Mouse (Mus musculus): ENCODE measurements around the gene Senp8. TPM values are rescaled to one million over a fixed set of nuclear protein-coding genes. Genes with fewer than 3 reads are reported as not detected.

Senp8 gene
- polyA plus RNA-seq, 1 experiment from 2014 or later, result 10.2 TPM

GRCm38 (mm10) chr9:59695451-59695813 is 55.1 kb downstream of the Senp8 start:
- H3K4me2 ChIP-seq (ENCODE audit: low read length), result no peak overlapping the region
- H3K27ac ChIP-seq (ENCODE audit: low read length), result no peak overlapping the region
- 55% methylated on average over 3 of the region's 3 CpGs for WGBS
- no peaks in the 10 kb centered on the region for H3K27me3 ChIP-seq (replicated peaks; ENCODE audit: control insufficient read depth, insufficient read depth, low read length)
- H3K9me3 ChIP-seq (ENCODE audit: control insufficient read depth, low read length), result no peaks in the 10 kb centered on the region
- H3K9ac ChIP-seq (replicated peaks; ENCODE audit: low read depth, low read length), result no peak overlapping the region
- H3K4me1 ChIP-seq (replicated peaks; ENCODE audit: control insufficient read depth, insufficient read depth, low read length), result peaks cover 15% of the 10 kb centered on the region
- no peak for ATAC-seq
- H3K36me3 ChIP-seq (ENCODE audit: control insufficient read depth, insufficient read depth), result no peaks in the 10 kb centered on the region
- H3K4me3 ChIP-seq (replicated peaks; ENCODE audit: low read length), result no peak overlapping the region

- no peak for ATAC-seq
- peaks cover 15% of the 10 kb centered on the region for H3K4me1 ChIP-seq (replicated peaks; ENCODE audit: control insufficient read depth, insufficient read depth, low read length)
- WGBS, result 66% methylated on average over 16 of the region's 16 CpGs
- no peaks in the 10 kb centered on the region for H3K27me3 ChIP-seq (replicated peaks; ENCODE audit: control insufficient read depth, insufficient read depth, low read length)
- no peaks in the 10 kb centered on the region for H3K36me3 ChIP-seq (ENCODE audit: control insufficient read depth, insufficient read depth)
- no peak overlapping the region for H3K4me2 ChIP-seq (ENCODE audit: low read length)
- no peak overlapping the region for H3K4me3 ChIP-seq (replicated peaks; ENCODE audit: low read length)
- H3K9me3 ChIP-seq (ENCODE audit: control insufficient read depth, low read length), result no peaks in the 10 kb centered on the region
- H3K9ac ChIP-seq (replicated peaks; ENCODE audit: low read depth, low read length), result no peak overlapping the region
- no peak overlapping the region for H3K27ac ChIP-seq (ENCODE audit: low read length)
Measured at GRCm38 (mm10) chr9:59694571-59695450, 55.7 kb downstream of the Senp8 start.

- Histone ChIP-seq H3K27ac (ENCODE audit: low read length) (peak overlapping the region; percentile 68), H3K4me2 (ENCODE audit: low read length) (peak overlapping the region; percentile 60), H3K9ac (replicated peaks; ENCODE audit: low read depth, low read length) (peak overlapping the region; percentile 47), H3K4me3 (replicated peaks; ENCODE audit: low read length) (peak overlapping the region; percentile 38), H3K4me1 (replicated peaks; ENCODE audit: control insufficient read depth, insufficient read depth, low read length) (peaks cover 15% of the 10 kb centered on the region), H3K27me3 (replicated peaks; ENCODE audit: control insufficient read depth, insufficient read depth, low read length) (no peaks in the 10 kb centered on the region), H3K9me3 (ENCODE audit: control insufficient read depth, low read length) (no peaks in the 10 kb centered on the region), H3K36me3 (ENCODE audit: control insufficient read depth, insufficient read depth) (no peaks in the 10 kb centered on the region)
- ATAC-seq, result peak; percentile 72
- 21% methylated on average over 9 of the region's 9 CpGs for WGBS
Measured at GRCm38 (mm10) chr9:59692145-59692544, 58.4 kb downstream of the Senp8 start.

GRCm38 (mm10) chr9:59691635-59692094 is 58.8 kb downstream of the Senp8 start:
- Histone ChIP-seq H3K27me3 (replicated peaks; ENCODE audit: control insufficient read depth, insufficient read depth, low read length) (no peaks in the 10 kb centered on the region), H3K27ac (ENCODE audit: low read length) (peak overlapping the region; percentile 68), H3K4me1 (replicated peaks; ENCODE audit: control insufficient read depth, insufficient read depth, low read length) (peaks cover 15% of the 10 kb centered on the region), H3K9ac (replicated peaks; ENCODE audit: low read depth, low read length) (peak overlapping the region; percentile 47), H3K4me3 (replicated peaks; ENCODE audit: low read length) (peak overlapping the region; percentile 38), H3K36me3 (ENCODE audit: control insufficient read depth, insufficient read depth) (no peaks in the 10 kb centered on the region), H3K4me2 (ENCODE audit: low read length) (peak overlapping the region; percentile 60), H3K9me3 (ENCODE audit: control insufficient read depth, low read length) (no peaks in the 10 kb centered on the region)
- 4% methylated on average over 23 of the region's 23 CpGs for whole genome bisulfite sequencing
- ATAC-seq, result peak; percentile 94

- no peak overlapping the region for H3K9ac ChIP-seq (replicated peaks; ENCODE audit: low read depth, low read length)
- H3K4me3 ChIP-seq (replicated peaks; ENCODE audit: low read length), result no peak overlapping the region
- H3K4me2 ChIP-seq (ENCODE audit: low read length), result no peak overlapping the region
- H3K27me3 ChIP-seq (replicated peaks; ENCODE audit: control insufficient read depth, insufficient read depth, low read length), result no peaks in the 10 kb centered on the region
- no peak for ATAC-seq
- no peaks in the 10 kb centered on the region for H3K36me3 ChIP-seq (ENCODE audit: control insufficient read depth, insufficient read depth)
- H3K4me1 ChIP-seq (replicated peaks; ENCODE audit: control insufficient read depth, insufficient read depth, low read length), result peaks cover 12% of the 10 kb centered on the region
- WGBS, result 44% methylated on average over 6 of the region's 6 CpGs
- no peak overlapping the region for H3K27ac ChIP-seq (ENCODE audit: low read length)
- H3K9me3 ChIP-seq (ENCODE audit: control insufficient read depth, low read length), result no peaks in the 10 kb centered on the region
Measured at GRCm38 (mm10) chr9:59687416-59688046, 63.0 kb downstream of the Senp8 start.

Other genes with a start within 250 kb of the Senp8 start
- gene Hexa, start 211.2 kb downstream of the Senp8 start, polyA plus RNA-seq (2015; fragmentation: Nextera tagmentation; extraction: Ambion mirVana), result 51.3 and 55.7 TPM in 2 replicates
- 0.45 and 0.58 TPM in 2 replicates for gene Tmem202, start 210.9 kb downstream of the Senp8 start, polyA plus RNA-seq (2015; fragmentation: Nextera tagmentation; extraction: Ambion mirVana)
- 29.5 and 42.0 TPM in 2 replicates for gene Celf6, start 172.8 kb downstream of the Senp8 start, polyA plus RNA-seq (2015; fragmentation: Nextera tagmentation; extraction: Ambion mirVana)
- gene Parp6, start 133.4 kb downstream of the Senp8 start, polyA plus RNA-seq (2015; fragmentation: Nextera tagmentation; extraction: Ambion mirVana), result 204 and 232 TPM in 2 replicates
- gene Pkm, start 94.3 kb downstream of the Senp8 start, polyA plus RNA-seq (2015; fragmentation: Nextera tagmentation; extraction: Ambion mirVana), result 1,186 and 1,222 TPM in 2 replicates
- gene Gramd2, start 70.6 kb downstream of the Senp8 start, polyA plus RNA-seq (2015; fragmentation: Nextera tagmentation; extraction: Ambion mirVana), result 3.7 and 5.4 TPM in 2 replicates
- 26.8 and 27.2 TPM in 2 replicates for gene Myo9a, start 186 bp upstream of the Senp8 start, polyA plus RNA-seq (2015; fragmentation: Nextera tagmentation; extraction: Ambion mirVana)
- not detected in 2 replicates for gene Nr2e3, start 209.9 kb upstream of the Senp8 start, polyA plus RNA-seq (2015; fragmentation: Nextera tagmentation; extraction: Ambion mirVana)

Data from forebrain, embryonic 16.5 days (tissue).